Mouse (Mus musculus) heart, postnatal 0 days (tissue): Measurements from ENCODE around the gene Atxn2.

Experiments
- CTCF ChIP-seq: IDR thresholded peaks from 2 replicates; pipeline ENCODE4 v1.5.1; 2016; ENCODE audit warnings: antibody characterized with exemption, control low read depth, low read depth
- EP300 ChIP-seq: IDR thresholded peaks from 2 replicates; pipeline ENCODE4 v1.6.1; 2016; ENCODE audit warnings: antibody characterized with exemption, low read depth

- no peak for TF ChIP-seq CTCF
- no peak for TF ChIP-seq EP300
Observed at GRCm38 (mm10) chr5:121761459-121761858, 50.3 kb downstream of the Atxn2 start.
